Mouse (Mus musculus) erythroid progenitor cell, adult 5-6 weeks (primary cell): ENCODE measurements around the gene E2f2. TPM values are rescaled to one million over a fixed set of nuclear protein-coding genes. Genes with fewer than 3 reads are reported as not detected.
A peak's percentile ranks its signal among the peaks of the same experiment; 100 is the strongest.

Experiments
- ATAC-seq: replicated peaks from 2 replicates; pipeline ENCODE4 v1.8.0; 2016; ENCODE audit warnings: moderate number of reproducible peaks, mild to moderate bottlenecking, moderate TSS enrichment, inconsistent platforms; ENCODE audit not compliant: poor library complexity, low FRiP score, severe bottlenecking
- total RNA-seq, 2 experiments: library from RNA; stranded (forward) in 1 of 2; stranded (reverse) in 1 of 2; fragments of 150-400 nt in 1 of 2; fragments of 186-747, 209-891 nt in 1 of 2; gene quantifications; 2 replicates each; pipeline versions ENCODE4 v1.2.3 to v1.2.4; 2015 to 2017; ENCODE audit warnings: low replicate concordance in 2 of 2

The E2f2 gene
- total RNA-seq (2015; ENCODE audit: low replicate concordance) = 276 and 287 TPM in 2 replicates
- total RNA-seq (2017; ENCODE audit: low replicate concordance) = 288 and 298 TPM in 2 replicates

DNA sequence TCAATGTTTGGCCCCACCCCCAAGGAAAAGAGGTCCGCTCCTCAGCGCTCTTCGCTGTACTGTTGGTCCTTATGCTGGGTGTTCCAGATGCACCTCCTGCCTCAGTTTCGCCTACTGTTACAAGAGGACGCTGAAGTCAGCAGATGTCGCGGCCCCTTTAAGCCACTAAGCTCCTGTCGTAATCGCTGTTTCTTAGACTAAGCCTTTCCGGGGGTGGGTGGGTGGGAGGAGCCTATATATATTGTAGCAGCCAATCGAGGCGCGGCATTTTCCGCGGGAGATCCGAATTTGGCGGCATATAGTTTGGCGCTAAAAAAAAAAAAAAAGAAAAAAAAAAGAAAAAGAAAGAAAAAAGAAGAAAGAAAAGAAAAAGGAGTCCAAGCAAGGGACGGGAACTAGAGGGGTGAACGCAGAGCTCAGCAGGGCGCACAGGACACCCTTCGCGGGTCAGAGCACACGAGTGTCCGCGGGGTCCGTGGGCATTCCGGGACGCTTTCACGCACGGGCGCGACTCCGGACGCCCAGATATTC, at the start of gene E2f2:
Gene E2f2 (plus strand): TSS at position 384 of the 531 bp plus-strand sequence.
- peak; percentile 43 for ATAC-seq

DNA sequence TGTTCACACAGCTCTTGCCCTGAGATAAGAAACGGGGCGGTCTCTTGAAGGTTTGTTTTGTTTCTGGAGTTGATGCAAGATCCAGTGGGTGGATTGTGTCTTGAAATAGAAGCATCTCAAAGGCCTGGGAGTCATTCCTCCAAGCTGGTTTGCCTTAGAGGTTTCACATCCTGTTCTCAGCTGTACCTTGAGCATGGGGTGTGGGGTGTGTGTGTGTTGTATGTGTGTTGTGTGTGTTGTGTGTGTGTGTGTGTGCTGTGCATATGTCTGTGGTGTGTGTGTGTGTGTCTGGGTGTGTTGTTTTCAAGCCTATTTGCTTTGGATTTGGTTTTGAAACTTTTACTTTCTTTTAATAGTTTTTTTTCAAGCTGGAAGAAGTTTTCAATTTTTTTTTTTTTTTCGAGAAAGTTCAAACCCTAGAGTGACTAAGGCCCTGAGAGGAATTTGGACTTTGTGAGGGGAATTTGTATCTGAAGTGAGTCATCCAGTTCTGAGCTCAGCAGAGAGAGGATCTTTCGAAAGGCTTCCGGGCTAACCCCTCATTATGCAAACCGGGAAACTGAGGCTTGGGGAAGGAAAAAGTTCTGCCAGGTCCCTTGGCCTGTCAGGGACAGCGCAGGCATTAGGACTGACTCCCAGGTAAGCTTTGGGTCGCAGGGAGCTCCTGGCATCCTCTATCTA, 48.9 kb upstream of the E2f2 start:
- ATAC-seq = no peak

DNA sequence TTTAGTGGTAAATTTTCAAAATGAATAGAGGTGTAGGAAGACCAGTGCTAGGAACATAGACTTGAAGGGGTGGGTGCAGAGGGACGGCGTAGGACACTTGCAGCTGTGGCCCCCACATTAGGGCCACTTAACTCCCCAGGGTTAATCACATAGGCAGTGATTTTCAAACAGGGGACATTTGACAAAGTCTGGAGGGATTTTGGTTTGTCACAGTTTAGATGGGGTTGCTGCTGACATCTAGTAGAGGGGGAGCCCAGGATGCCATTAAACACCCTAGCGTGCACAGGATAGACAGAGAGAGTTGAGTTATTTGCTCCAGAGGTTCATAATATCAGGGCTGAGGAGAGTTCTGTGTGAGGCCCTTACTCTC, 48.4 kb upstream of the E2f2 start:
- no peak for ATAC-seq

DNA sequence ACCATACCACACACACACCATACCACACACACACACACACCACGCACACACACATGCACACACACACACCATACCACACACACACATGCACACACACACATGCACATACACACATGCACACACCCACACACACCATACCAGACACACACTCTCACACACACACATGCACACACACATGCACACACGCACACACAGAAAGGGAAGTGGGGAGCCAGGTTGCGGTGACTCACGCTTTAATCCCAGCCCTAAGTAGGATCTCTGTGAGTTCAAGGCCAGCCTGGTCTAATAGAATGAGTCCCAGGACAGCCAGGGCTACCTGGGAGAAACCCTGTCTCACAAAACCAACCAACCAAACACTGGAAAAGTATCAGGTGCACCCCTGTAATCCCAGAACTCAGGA, 47.6 kb upstream of the E2f2 start:
- no peak for ATAC-seq

DNA sequence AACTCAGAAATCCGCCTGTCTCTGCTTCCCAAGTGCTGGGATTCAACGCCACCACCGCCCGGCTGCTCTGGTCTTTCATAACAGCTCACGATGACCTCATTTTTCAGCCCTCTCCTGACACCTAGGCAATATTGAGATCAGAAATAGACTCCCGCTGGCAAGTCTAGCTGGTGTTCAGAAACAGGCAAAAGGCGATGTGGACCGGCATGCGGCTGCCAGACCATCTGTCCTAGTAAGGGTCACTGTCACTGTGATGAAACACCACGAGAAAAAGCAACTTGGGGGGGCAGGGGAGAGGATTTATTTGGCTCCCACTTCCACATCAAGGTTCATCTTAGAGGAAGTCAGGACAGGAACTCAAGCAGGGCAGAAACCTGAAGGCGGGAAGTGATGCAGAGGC, 46.7 kb upstream of the E2f2 start:
- ATAC-seq = no peak

DNA sequence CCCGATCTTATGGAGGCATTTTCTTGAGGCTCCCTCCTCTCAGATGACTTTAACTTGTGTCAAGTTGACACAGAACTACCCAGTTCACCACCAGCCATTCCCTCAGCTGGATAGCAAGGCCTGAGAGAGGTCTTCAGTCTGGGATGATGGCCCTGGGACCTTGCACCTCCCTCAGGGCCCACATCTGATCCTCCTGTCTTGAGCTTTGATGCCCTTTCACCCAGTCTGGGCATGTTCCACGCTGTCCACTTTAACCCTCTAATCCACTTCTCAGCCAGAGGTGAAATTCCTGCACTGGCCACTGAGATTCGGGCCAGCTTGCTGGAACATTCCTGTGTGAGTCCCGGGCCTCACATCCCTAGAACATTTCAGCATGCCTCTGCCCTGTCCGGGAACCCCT, 46.2 kb upstream of the E2f2 start:
- ATAC-seq = no peak

DNA sequence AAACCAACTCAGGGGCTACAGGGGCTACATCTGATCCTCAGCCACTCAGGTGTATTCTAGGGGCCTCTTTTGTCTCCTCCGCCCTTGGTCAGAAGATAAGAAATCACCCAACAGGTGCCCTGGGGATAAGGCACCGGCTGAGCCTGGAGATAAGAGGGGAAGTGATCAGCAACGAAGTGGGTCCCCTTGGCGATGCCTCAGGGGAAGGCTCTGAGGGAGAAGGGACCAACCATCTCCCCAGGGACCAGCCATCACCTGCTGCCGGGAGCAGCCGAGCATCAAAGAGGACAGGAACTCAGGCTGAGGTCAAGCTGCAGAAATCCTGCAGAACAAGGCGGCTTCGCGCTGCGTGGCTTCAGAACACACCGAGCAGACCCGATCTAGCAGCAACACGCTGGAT, 44.5 kb upstream of the E2f2 start:
- no peak for ATAC-seq

DNA sequence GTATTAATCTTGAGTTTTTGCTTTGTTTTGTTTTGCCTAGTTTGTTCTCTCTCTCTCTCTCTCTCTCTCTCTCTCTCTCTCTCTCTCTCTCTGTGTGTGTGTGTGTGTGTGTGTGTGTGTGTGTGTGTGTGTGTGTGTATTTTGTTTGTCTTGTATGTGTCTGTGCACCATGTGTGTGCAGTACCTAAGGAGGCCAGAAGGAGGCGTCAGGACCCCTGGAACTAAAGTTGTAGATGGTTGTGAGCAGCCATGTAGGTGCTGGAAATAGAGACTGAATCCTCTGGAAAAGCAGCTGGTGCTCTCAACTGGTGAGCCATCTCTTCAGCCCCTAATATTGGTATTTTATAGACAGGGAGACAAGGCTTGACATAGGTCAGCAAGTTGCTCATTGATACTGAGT, 42.4 kb upstream of the E2f2 start:
- no peak for ATAC-seq

DNA sequence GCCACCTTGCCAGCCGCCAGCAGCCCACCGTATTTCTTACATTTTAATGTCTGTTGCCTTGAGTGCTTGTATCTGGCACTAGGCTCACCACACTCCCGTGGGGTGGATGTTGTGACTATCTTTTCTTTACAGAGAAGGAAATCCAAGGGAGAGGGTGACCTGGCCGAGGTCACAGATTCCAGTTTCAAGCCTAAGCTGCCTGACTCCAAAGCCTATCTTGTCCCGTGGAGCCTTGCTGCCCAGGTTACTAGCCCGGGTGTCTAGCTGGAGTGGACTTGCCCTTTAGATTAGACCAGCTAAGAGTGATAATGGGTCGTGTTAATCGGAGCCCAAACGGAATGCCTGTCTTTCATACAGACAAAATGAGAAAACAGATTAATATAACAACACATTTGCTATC, 38.4 kb upstream of the E2f2 start:
- ATAC-seq = no peak

DNA sequence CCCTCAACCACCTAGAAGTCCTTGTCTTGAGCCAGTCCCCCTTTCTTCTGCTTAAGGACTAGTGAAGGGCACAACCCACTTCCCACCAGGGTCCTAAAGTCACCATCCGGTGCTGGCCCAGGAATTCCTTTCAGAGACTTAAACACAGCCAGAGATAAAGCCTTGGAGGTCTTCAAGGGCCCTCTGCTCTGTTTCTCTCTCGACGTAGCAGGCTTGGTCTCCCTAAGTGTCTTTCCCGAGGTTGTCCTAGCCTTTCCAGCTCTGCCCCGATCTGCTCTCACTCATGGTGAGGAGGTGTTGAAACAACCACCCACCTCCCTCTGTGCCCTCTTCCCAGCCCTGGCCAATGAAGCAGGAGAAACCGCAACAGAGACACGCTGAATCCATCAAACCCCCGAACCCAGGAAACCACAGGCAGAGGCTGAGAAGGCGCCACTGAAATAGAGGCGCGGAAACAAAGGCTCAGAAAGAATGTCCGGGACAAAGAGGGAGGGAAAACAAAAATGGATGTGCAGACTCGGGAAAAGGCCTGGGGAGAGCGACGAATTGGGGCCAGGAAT, 37.7 kb upstream of the E2f2 start:
- ATAC-seq = no peak

DNA sequence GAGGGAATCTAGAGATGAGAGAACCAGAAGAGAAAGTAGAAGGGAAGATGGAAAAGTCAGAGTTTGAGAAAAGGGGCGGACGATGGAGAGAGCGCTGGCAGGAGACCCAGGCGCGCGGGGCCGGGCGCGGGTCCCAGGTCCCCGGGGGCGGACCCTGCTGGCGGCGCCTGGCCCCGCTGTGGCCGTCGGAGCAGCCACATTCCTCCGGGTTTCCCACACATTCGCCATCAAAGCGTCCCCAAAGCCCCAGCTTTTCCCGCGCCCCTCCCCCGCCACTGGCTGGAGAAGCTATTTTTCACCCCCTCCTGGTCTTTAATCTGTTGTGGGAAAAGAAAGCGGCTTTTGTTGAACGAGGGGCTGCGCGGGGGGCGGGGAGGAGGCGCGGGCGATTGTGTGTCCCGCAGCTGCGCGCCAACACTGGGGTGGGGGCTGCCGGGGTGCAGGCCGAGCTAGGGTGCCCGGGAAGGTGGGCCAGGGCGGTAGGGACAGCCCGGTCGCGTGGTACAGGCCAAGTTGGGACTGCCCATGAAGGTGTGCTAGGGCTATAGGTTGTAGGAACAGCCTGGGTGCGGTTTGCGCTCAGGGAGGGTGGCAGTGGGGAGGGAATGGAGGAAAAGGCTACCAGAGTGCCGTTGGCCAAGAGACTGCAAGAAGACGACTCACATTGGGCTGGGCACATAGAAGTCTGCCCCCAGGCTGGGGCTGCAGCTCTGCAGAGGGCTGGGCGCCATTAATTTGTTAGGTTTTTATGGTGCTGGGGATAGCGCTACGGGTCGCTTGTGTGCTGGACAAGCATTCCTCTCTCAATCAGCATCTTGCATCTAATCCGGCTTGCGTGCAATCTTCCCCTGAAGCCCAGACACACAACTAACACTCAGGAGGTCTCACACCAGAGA, 37.0 kb upstream of the E2f2 start:
- ATAC-seq = no peak

DNA sequence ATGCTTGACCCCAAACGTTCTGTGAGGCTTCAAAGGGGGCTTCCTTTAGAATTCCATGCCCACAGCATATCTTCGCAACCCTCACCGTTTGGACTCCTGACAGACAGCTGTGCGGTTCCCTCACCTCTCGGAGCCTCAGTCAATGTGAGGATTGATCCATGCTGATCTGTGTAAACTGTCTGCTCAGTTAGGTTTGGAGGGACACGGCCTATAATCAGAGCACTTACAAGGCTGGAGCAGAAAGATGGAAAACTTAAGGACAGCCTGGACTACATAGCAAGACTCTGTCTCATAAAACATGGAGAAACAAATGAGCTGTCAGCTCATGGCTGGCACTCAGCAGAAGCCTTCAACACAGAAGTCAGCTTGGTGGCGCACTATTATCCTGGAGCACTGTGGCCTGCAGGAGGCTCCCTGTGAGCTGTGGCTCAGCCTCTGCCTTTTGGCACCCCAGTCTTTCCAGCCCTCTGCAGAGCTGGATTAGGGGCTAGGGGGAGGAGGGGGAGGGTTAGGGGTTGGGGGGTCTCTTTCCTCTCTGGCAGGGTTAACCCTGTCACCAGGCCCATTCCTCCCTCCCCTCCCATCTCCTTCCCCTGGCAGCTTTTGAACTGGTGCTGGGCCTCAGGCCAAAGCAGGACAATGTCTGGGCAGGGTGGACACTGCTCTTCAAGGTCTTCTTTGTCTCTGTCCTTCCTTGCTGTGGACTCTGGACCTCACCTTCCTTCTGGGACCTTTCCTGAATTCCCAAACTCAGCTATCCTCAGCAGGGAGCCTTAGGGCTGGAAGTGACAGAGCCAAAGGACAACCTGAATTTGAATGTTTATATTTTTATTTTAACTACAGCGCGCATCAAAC, 36.1 kb upstream of the E2f2 start:
- no peak for ATAC-seq

DNA sequence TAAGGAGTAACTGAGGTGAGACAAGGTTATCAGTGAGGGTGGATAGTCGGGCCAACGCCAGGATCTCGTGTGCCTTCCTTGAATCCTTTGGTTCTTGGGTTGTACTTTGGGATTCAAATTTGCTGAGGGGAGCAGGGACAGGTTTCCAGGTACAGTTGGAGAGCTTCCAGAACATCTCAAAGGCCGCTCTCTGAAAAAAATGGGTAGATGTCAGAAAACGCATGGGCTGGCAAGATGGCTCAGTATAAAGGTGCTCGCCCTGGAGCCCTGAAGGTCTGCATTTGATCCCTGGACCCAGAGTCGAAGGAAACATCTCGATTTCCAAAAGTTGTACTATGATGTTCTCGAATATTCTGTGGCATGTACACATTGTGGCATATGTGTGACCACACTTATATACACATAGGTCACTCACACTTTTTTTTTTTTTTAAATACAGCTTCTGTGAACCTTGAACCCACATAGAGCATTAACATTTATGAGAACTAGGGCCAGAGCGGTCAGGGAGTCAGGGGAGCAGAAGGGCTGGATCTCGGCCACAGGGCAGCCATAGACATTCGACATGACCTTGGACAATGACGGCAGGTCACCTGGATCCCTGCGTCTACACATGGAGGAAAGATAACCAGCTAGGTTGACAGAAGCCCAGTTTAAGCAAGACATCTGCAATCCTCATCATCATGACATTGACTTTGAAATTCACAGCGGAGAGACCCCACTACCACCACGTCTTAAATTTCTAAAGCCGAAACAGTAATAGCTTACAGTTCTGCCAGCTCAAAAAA, 32.7 kb upstream of the E2f2 start:
- no peak for ATAC-seq

DNA sequence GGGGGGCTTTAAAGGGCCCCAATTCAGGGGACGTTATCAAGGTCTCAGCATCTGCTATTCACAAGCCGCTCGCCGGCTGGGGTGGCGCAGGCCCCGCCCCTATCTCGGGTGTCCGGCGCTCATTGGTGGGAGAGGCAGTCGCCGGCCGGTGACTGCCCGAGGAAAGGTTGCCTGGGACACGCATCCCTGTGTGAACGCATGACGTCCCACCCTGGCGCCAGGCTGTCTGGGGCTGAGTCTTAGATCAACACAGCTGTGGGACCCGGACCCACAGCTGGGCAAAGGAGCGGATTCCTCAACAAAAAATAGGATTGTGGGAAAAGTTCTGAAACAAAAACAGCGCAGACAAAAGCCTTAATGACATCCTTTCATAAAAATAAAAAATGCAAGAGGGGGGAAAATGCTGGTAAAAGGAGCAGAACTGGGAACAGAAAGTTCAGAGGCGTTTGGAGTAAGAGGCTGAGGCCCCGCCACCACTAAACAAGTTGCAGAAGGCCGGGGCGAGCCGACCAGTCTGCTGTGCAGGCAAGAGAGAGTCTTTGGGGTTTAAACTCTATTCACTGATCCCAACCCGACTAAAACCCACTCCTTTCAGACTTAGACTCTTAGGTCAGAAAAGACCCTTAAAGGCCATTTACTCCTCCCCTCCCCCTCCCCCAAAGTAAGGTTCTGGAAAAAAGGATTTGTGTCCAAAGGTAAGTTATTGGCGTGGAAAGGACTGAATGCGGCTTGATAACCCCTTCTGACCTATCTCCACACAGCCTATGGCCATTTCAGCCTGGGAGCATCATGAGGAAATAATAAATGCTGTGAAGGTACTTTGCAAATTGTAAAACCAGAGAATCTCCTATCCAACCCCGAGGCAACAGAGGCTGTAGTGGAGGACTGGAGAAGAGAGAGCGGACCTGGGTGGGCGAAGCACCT, 31.6 kb upstream of the E2f2 start:
- 0 out of 2 replicates have a peak, but pooled peaks have one; percentile 51 for ATAC-seq

DNA sequence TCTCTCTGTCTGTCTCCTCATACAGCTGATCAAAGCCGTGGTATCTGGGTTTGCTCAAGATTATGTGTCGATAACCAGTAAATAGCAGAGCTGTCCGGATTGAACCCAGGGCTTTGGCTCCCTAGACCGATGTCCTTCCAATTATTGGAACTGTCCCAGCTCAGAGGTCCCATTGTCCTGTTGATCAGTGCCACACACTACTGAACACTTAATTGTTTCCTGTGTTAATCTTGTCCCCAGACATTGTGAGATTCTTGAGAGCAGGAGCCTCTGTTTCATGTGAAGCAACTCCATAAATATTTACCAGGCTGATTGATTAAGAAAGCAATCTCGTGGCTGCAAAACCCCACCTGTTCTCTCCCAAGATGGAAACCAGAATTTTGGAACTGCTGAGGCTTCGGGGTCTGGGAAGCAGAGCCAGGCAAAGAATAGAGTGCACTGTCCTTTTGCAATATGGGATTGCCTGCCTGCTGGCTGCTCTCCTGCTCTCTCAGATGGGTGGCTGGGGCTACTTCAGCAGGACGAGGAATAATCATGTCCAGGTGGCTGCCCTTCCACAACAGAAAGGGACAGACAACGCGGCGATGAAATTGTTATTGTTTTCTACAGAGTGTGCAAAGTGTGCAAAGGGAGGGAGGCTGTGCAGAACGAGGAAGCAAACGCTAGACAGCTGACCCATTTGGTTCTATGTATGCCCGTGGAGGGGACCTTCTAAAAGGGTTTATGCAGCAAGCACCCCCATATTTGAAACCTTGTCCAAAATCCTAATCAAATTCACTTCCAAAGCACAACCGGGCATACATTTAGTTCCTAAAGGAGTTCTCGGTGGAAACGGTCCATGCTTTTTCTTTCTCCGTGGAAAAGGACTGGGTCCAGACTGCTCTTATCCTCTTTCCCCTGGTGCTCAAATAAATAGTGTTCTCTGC, 29.7 kb upstream of the E2f2 start:
- ATAC-seq = no peak

DNA sequence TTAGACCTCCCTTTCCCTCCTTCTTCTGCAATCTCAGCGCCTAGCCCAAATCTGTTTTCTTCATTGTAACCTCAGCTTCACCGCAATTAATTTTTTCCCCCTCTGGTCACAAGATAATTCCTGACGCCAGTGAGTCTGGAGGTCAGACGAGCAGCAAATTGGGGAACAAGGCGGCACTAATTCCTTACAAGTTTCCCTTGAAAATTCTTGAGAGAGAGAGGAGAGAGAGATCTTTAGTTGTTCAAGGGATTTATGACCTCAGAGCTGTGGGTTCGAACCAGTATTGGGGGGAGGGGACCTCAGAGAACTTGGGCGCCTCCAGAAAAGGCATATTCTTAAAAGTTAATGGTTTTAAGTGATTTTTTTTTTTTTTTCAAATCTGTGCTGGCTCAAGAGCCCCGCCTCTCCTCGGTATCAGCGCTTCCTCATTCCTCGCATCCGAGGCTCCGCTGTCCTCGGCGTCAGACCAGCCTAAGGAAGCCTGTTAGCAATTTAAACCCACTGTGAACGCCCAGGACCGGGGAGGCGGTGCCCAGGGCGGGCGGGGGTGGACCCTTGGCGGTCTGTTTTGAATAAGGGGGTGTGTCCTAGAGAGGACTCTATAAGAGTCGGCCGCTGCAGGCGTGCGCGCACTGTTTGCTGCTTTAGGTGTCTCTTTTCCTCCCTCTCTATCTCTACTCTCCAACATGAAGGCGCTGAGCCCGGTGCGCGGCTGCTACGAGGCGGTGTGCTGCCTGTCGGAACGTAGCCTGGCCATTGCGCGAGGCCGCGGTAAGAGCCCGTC, 28.8 kb upstream of the E2f2 start, which contains the start of gene Id3:
Gene Id3 (plus strand): TSS at position 305 of the 784 bp plus-strand sequence.
- ATAC-seq = no peak
